Mouse (Mus musculus) heart, adult 2 months (tissue): ENCODE data around the gene Polrmt.

ENCODE experiments used
- CTCF ChIP-seq: fragments of 200-600 bp; IDR thresholded peaks from 2 replicates; pipeline ENCODE4 v1.8.1; 2022; ENCODE audit warnings: antibody characterized with exemption, mild to moderate bottlenecking, moderate library complexity
- EP300 ChIP-seq: fragments of 200-500 bp; IDR thresholded peaks from 2 replicates; pipeline ENCODE4 v1.6.1; 2011; ENCODE audit warnings: low read depth, low read length, control low read depth; ENCODE audit not compliant: insufficient read depth
- POLR2A ChIP-seq: fragments of 200-500 bp; IDR thresholded peaks from 2 replicates; pipeline ENCODE4 v1.6.1; 2011; ENCODE audit warnings: mild to moderate bottlenecking, low read depth, low read length, control low read depth; ENCODE audit not compliant: insufficient read depth

DNA sequence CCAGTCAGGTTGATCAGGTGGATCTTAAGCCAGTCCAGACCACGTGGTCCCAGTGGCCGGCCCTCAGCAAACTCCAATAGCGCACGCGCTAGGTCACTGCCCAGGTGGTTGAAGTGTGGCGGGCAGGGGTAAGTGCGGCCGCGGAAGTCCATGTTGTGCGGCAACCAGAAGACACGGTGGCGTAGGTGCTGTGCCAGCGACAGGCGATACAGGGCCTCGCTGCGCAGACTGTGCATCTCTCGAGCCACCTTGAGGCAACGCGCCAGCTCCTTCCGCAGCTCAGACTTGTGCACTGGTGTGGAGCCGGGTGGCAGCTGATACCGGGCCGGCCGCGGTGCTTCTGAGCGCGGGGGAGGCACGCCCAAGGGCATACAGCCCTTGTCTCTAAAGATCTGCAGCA lies 7.1 kb downstream of the Polrmt start:
- TF ChIP-seq EP300 (no peak), CTCF (no peak), POLR2A (no peak)
